Mouse (Mus musculus) small intestine, adult 2 months (tissue): ENCODE data around the gene Prmt3.

Source experiments
- CTCF ChIP-seq: fragments of 200-500 bp; IDR thresholded peaks from 2 replicates; pipeline ENCODE4 v1.5.1; 2012; ENCODE audit warnings: low read depth, mild to moderate bottlenecking, control low read depth, inconsistent platforms, low read length, moderate library complexity, mixed read lengths; ENCODE audit not compliant: insufficient replicate concordance, insufficient read length; ENCODE audit errors: extremely low read depth
- POLR2A ChIP-seq: fragments of 200-500 bp; IDR thresholded peaks from 2 replicates; pipeline ENCODE4 v1.6.1; 2012; ENCODE audit warnings: low read depth, mild to moderate bottlenecking, control low read depth, inconsistent platforms, low read length, moderate library complexity

DNA sequence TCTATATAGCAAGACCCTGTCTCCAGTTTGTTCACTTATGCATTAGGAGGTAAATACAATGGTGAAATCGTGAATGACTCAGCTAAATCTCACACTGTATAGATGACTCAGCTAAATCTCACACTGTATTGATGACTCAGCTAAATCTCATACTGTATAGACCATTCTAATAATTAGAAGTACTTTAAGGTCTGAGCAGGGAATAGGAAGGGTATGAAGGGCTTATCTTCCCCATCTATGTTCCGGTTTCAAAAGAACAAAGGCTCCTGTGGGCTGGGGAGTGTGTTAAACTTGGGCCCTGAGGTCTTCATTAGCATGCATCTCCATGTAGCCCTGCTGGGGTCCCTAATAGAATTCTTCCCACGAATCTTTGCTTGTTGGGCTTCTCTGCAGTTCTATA, 85.6 kb downstream of the Prmt3 start:
- TF ChIP-seq POLR2A = no peak
- TF ChIP-seq CTCF = no peak
